Comparison of ENCODE assay signal across 13 mouse cellular contexts in the genomic region with DNA sequence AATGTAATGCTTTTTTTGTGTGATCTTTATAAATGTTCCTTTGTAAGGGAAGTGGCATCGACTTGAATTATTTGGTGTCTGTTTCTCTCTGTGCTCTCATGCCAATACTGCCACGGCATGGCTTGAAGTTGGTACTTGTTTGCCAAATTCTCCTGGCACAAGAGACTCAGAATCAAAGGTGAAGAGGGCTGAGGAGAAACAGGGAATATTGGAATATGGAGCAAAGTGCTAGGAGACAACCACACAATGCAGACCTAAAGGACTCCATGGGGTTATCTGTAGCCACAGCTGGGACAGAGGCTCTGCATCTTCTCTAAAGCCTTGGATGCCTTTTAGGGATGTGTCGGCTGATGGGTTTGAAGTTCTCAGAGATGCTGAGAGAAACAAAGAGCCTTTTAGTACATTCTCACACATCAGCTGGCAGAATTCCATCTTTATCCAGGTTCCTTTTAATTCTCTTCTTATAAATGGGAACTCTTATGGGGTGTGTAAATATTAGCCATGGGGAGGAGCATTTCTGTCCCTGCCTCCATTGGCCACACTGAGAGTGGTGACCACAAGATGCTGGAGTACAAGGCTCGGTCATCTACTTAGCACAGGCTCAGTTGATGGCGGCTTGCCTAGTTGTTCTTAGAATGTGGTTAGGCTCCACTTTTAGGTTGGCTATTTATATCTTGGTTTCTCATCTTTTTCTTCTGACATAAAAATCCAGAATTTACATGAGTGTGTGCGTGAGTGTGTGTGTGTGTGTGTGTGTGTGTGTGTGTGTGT. TPM values are rescaled to one million over a fixed set of nuclear protein-coding genes. Genes with fewer than 3 reads are reported as not detected.
DNase-seq lines count a peak whose midpoint lies in the region; ATAC-seq lines count a peak whose summit lies in the region.
"Had no signal": no experiment of that assay in that cellular context is flagged by ENCODE, and none has a peak within 500 bp of the region (broad histone marks: within the 10 kb centered on the region; RNA-seq: fewer than 3 reads in every experiment).

No protein-coding gene starts in this region.

- H3K36me3 ChIP-seq in neural tube, embryonic 13.5 days, result no peaks in the 10 kb centered on the region
- H3K36me3 ChIP-seq in neural tube, embryonic 15.5 days, result no peaks in the 10 kb centered on the region
- H3K36me3 ChIP-seq: heart, embryonic 10.5 days had no signal

- H3K27me3 ChIP-seq in neural tube, embryonic 13.5 days, result no peaks in the 10 kb centered on the region
- H3K27me3 ChIP-seq in neural tube, embryonic 15.5 days (replicated peaks), result no peaks in the 10 kb centered on the region

- H3K4me1 ChIP-seq in neural tube, embryonic 13.5 days (replicated peaks), result peaks cover 25% of the 10 kb centered on the region
- H3K4me1 ChIP-seq in neural tube, embryonic 15.5 days, result no peaks in the 10 kb centered on the region; the same call in 1 of the 2 replicates

- peak; percentile 13; the same call in 1 of the 2 replicates for ATAC-seq in frontal cortex, adult (ENCODE audit: low TSS enrichment)
- no peak for ATAC-seq in neural tube, embryonic 13.5 days (ENCODE audit: low read depth)
- no peak for ATAC-seq in neural tube, embryonic 15.5 days (ENCODE audit: low FRiP score)
- no peak for ATAC-seq in CD4-positive, CD25-positive, alpha-beta regulatory T cell, adult 4 months
- ATAC-seq: activated CD4-positive, CD25-positive, alpha-beta regulatory T cell, adult 4 months; intestine, postnatal 0 days had no signal

- no peak overlapping the region for H3K4me3 ChIP-seq in neural tube, embryonic 13.5 days
- no peak overlapping the region for H3K4me3 ChIP-seq in neural tube, embryonic 15.5 days (replicated peaks)
- H3K4me3 ChIP-seq: heart, embryonic 10.5 days; myocyte had no signal

- no peak overlapping the region for H3K4me2 ChIP-seq in neural tube, embryonic 13.5 days
- no peak overlapping the region for H3K4me2 ChIP-seq in neural tube, embryonic 15.5 days

- H3K9me3 ChIP-seq in neural tube, embryonic 13.5 days, result no peaks in the 10 kb centered on the region
- no peaks in the 10 kb centered on the region for H3K9me3 ChIP-seq in neural tube, embryonic 15.5 days (replicated peaks)
- H3K9me3 ChIP-seq: heart, embryonic 10.5 days had no signal

- H3K27ac ChIP-seq in neural tube, embryonic 13.5 days (replicated peaks), result 0 out of 2 replicates have a peak overlapping the region, but pooled peaks have one; percentile 23
- H3K27ac ChIP-seq in neural tube, embryonic 15.5 days (replicated peaks), result no peak overlapping the region
- H3K27ac ChIP-seq: heart, embryonic 10.5 days had no signal

- DNase-seq in frontal cortex, postnatal 14 days (ENCODE audit: low spot score in 2 of 2), result no peak
- peak; percentile 39 to 68 for DNase-seq in cerebellum, postnatal 36 days
- no peak for DNase-seq in spleen, postnatal 4 days (ENCODE audit: low spot score in 2 of 2)
- DNase-seq: gastrocnemius, postnatal 14 days; spleen, adult 18-20 months had no signal

- WGBS in neural tube, embryonic 13.5 days, result 80% methylated on average over 6 of the region's 6 CpGs
- 78% methylated on average over 6 of the region's 6 CpGs for WGBS in neural tube, embryonic 15.5 days

- no peak overlapping the region for H3K9ac ChIP-seq in neural tube, embryonic 13.5 days
- no peak overlapping the region for H3K9ac ChIP-seq in neural tube, embryonic 15.5 days (replicated peaks)

RNA-seq across cellular contexts. Expression of a gene that starts 49.7 kb away (rescaled TPM):
- polyA plus RNA-seq in neural tube, embryonic 13.5 days (2015; fragmentation: Nextera tagmentation; extraction: Ambion mirVana), result 11.9 and 21.7 TPM in 2 replicates
- 7.0 and 11.5 TPM in 2 replicates for polyA plus RNA-seq in neural tube, embryonic 15.5 days (2015; fragmentation: Nextera tagmentation; extraction: Ambion mirVana)
- polyA plus RNA-seq in CD4-positive, CD25-positive, alpha-beta regulatory T cell, adult 4 months (2017; shearing (Covaris generic)), result not detected
- polyA plus RNA-seq: activated CD4-positive, CD25-positive, alpha-beta regulatory T cell, adult 4 months; myocyte had no signal

Comparison
In these comparisons a context has a peak if more than half of its experiments do, and no peak if none do; other contexts are left out.
1. DNase-seq: peak in cerebellum, postnatal 36 days (2 of 2); none in frontal cortex, postnatal 14 days (0 of 2) and spleen, postnatal 4 days (0 of 2).